Comparison of ENCODE assay signal across 27 mouse cellular contexts in the genomic region with DNA sequence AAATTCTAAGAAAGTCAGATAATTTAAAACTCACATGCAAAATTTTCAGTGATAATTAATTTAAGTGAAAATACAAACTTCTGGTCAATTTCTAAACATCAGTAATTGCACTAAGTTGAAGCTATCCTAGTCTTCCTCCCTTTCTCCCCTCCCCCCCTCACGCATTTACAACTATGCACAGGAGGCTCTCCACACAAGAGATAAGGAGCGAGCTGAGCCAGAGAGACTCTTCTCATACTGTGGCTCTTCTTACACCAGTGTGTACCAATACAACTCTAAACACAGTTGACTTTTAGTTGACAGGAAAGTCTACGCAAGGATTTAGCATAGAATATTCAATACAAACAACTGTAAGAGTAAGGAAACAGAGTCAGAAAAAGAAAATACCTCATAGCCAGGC. TPM values are rescaled to one million over a fixed set of nuclear protein-coding genes. Genes with fewer than 3 reads are reported as not detected.
DNase-seq lines count a peak whose midpoint lies in the region; ATAC-seq and TF ChIP-seq lines count a peak whose summit lies in the region.
"Had no signal": no experiment of that assay in that cellular context is flagged by ENCODE, and none has a peak within 500 bp of the region (broad histone marks: within the 10 kb centered on the region; RNA-seq: fewer than 3 reads in every experiment).

No protein-coding gene starts in this region.

- no peak for TF ChIP-seq EP300 in liver, postnatal 0 days (IDR thresholded peaks at IDR 0.05; ENCODE audit: low read depth)

- H3K9ac ChIP-seq in liver, embryonic 12.5 days, result no peak overlapping the region
- no peak overlapping the region for H3K9ac ChIP-seq in liver, postnatal 0 days (replicated peaks)
- H3K9ac ChIP-seq: embryonic facial prominence, embryonic 12.5 days; forebrain, embryonic 12.5 days had no signal

- peak; percentile 63 for ATAC-seq in liver, embryonic 12.5 days
- no peak for ATAC-seq in liver, postnatal 0 days
- ATAC-seq in common myeloid progenitor, adult 5-6 weeks (replicated peaks; ENCODE audit: low read depth, poor library complexity, severe bottlenecking), result 0 out of 2 replicates have a peak, but pooled peaks have one; percentile 42
- ATAC-seq in megakaryocyte-erythroid progenitor cell, adult 5-6 weeks (replicated peaks; ENCODE audit: low FRiP score, low TSS enrichment, poor library complexity, severe bottlenecking), result peak; percentile 61; the same call in 1 of the 2 replicates
- ATAC-seq: activated CD4-positive, CD25-positive, alpha-beta regulatory T cell, adult 4 months; CD4-positive, CD25-positive, alpha-beta regulatory T cell, adult 4 months; forebrain, embryonic 14.5 days; forebrain, embryonic 16.5 days; Patski had no signal

- H3K4me3 ChIP-seq in heart, embryonic 10.5 days, result no peak overlapping the region
- no peak overlapping the region for H3K4me3 ChIP-seq in liver, embryonic 12.5 days
- H3K4me3 ChIP-seq in liver, postnatal 0 days (ENCODE audit: low read depth, low read length), result no peak overlapping the region
- H3K4me3 ChIP-seq: embryonic facial prominence, embryonic 10.5 days; embryonic facial prominence, embryonic 12.5 days; forebrain, embryonic 12.5 days had no signal

- H3K9me3 ChIP-seq in heart, embryonic 10.5 days, result no peaks in the 10 kb centered on the region
- no peaks in the 10 kb centered on the region for H3K9me3 ChIP-seq in liver, embryonic 12.5 days (replicated peaks)
- H3K9me3 ChIP-seq in liver, postnatal 0 days (ENCODE audit: low read length), result no peaks in the 10 kb centered on the region
- H3K9me3 ChIP-seq: embryonic facial prominence, embryonic 10.5 days; embryonic facial prominence, embryonic 12.5 days; forebrain, embryonic 12.5 days had no signal

- no peaks in the 10 kb centered on the region for H3K27me3 ChIP-seq in heart, embryonic 10.5 days (ENCODE audit: insufficient read depth, poor library complexity, severe bottlenecking)
- no peaks in the 10 kb centered on the region for H3K27me3 ChIP-seq in liver, embryonic 12.5 days (replicated peaks)
- no peaks in the 10 kb centered on the region for H3K27me3 ChIP-seq in liver, postnatal 0 days (ENCODE audit: insufficient read depth, low read length)
- H3K27me3 ChIP-seq: CH12.LX; embryonic facial prominence, embryonic 12.5 days; forebrain, embryonic 12.5 days had no signal

- DNase-seq in heart, embryonic 10.5 days (ENCODE audit: low spot score), result no peak
- no peak for DNase-seq in heart, postnatal 4 days
- DNase-seq in liver, postnatal 0 days, result no peak
- no peak for DNase-seq in frontal cortex, postnatal 25 days (ENCODE audit: low spot score in 2 of 2)
- DNase-seq in frontal cortex, postnatal 14 days (ENCODE audit: low spot score in 2 of 2), result no peak
- DNase-seq: adrenal gland, adult 8-10 months; adrenal gland, postnatal 14 days; adrenal gland, postnatal 36 days; B cell, adult 2 months; cerebellum, adult 11-12 months; cerebellum, adult 2 months; cerebellum, adult 9-10 months; cerebellum, postnatal 10 days; cerebellum, postnatal 36 days had no signal

- H3K4me1 ChIP-seq in heart, embryonic 10.5 days, result peaks cover 18% of the 10 kb centered on the region; the same call in 1 of the 2 replicates
- 0 out of 2 replicates have a peak, but pooled peaks cover 6% of the 10 kb centered on the region for H3K4me1 ChIP-seq in liver, embryonic 12.5 days
- no peaks in the 10 kb centered on the region for H3K4me1 ChIP-seq in liver, postnatal 0 days (ENCODE audit: insufficient read depth)
- H3K4me1 ChIP-seq: embryonic facial prominence, embryonic 10.5 days; embryonic facial prominence, embryonic 12.5 days; forebrain, embryonic 12.5 days had no signal

- no peak overlapping the region for H3K4me2 ChIP-seq in liver, embryonic 12.5 days
- H3K4me2 ChIP-seq in liver, postnatal 0 days (ENCODE audit: low read depth, low read length), result no peak overlapping the region
- H3K4me2 ChIP-seq: embryonic facial prominence, embryonic 12.5 days; forebrain, embryonic 12.5 days had no signal

- 24% methylated on average over 3 of the region's 3 CpGs for WGBS in heart, embryonic 10.5 days
- WGBS in liver, embryonic 12.5 days (ENCODE audit: insufficient replicate concordance), result 20% methylated on average over 3 of the region's 3 CpGs
- 45% methylated on average over 3 of the region's 3 CpGs for WGBS in liver, postnatal 0 days (ENCODE audit: insufficient replicate concordance)

- TF ChIP-seq CTCF in liver, postnatal 0 days (IDR thresholded peaks at IDR 0.05; ENCODE audit: low read depth), result no peak

- H3K36me3 ChIP-seq in heart, embryonic 10.5 days, result no peaks in the 10 kb centered on the region
- H3K36me3 ChIP-seq in liver, embryonic 12.5 days, result no peaks in the 10 kb centered on the region
- no peaks in the 10 kb centered on the region for H3K36me3 ChIP-seq in liver, postnatal 0 days (replicated peaks; ENCODE audit: insufficient read depth, low read length)
- H3K36me3 ChIP-seq: embryonic facial prominence, embryonic 10.5 days; embryonic facial prominence, embryonic 12.5 days; forebrain, embryonic 12.5 days had no signal

- peak overlapping the region; percentile 8; the same call in 1 of the 2 replicates for H3K27ac ChIP-seq in heart, embryonic 10.5 days
- H3K27ac ChIP-seq in liver, embryonic 12.5 days, result no peak overlapping the region
- no peak overlapping the region for H3K27ac ChIP-seq in liver, postnatal 0 days (ENCODE audit: low read depth)
- H3K27ac ChIP-seq: embryonic facial prominence, embryonic 10.5 days; embryonic facial prominence, embryonic 12.5 days; forebrain, embryonic 12.5 days had no signal

RNA-seq across cellular contexts. Expression of gene Cerkl, which starts 57.1 kb away (rescaled TPM):
- 0.15 and 1.5 TPM in 2 replicates for polyA plus RNA-seq in heart, embryonic 10.5 days (2016; fragmentation: Nextera tagmentation; extraction: Ambion mirVana)
- 1 to 10 TPM; 1.4 to 1.8 TPM for total RNA-seq in heart, postnatal 4 days (2021)
- polyA plus RNA-seq in liver, embryonic 12.5 days (2016; fragmentation: Nextera tagmentation; extraction: Ambion mirVana), result 1.7 and 1.8 TPM in 2 replicates
- polyA plus RNA-seq in liver, postnatal 0 days (2015; fragmentation: Nextera tagmentation; extraction: Ambion mirVana), result 5.9 and 6.6 TPM in 2 replicates
- 6.3 and 10.5 TPM in 2 replicates for total RNA-seq in common myeloid progenitor, adult 5-6 weeks (2017)
- total RNA-seq in megakaryocyte-erythroid progenitor cell, adult 5-6 weeks (2014; fragmentation: Nextera tagmentation), result 4.6 and 7.0 TPM in 2 replicates
- total RNA-seq in megakaryocyte-erythroid progenitor cell, adult 5-6 weeks (2017), result 5.0 and 9.1 TPM in 2 replicates
- polyA plus RNA-seq: Patski had no signal

RNA-seq across cellular contexts. Expression of gene Neurod1, which starts 57.2 kb away (rescaled TPM):
- 0.25 and 0.57 TPM in 2 replicates for polyA plus RNA-seq in heart, embryonic 10.5 days (2016; fragmentation: Nextera tagmentation; extraction: Ambion mirVana)
- not detected for total RNA-seq in heart, postnatal 4 days (2021)
- polyA plus RNA-seq in liver, embryonic 12.5 days (2016; fragmentation: Nextera tagmentation; extraction: Ambion mirVana), result not detected in 2 replicates
- not detected in 2 replicates for polyA plus RNA-seq in liver, postnatal 0 days (2015; fragmentation: Nextera tagmentation; extraction: Ambion mirVana)
- not detected in 2 replicates for total RNA-seq in common myeloid progenitor, adult 5-6 weeks (2017)
- total RNA-seq in megakaryocyte-erythroid progenitor cell, adult 5-6 weeks (2014; fragmentation: Nextera tagmentation), result not detected in 2 replicates
- not detected in 2 replicates for total RNA-seq in megakaryocyte-erythroid progenitor cell, adult 5-6 weeks (2017)
- total RNA-seq: adrenal gland, adult 18-20 months; adrenal gland, adult 8-10 months; adrenal gland, postnatal 14 days; adrenal gland, postnatal 36 days; CH12.LX had no signal
- polyA plus RNA-seq: activated CD4-positive, CD25-positive, alpha-beta regulatory T cell, adult 4 months; CD4-positive, CD25-positive, alpha-beta regulatory T cell, adult 4 months; Patski had no signal
